Mouse (Mus musculus): ENCODE measurements around the gene Arvcf.

Arvcf gene

GRCm38 (mm10) chr16:18356961-18357360 lies 9.0 kb downstream of the Arvcf start:
- no peak for DNase-seq

GRCm38 (mm10) chr16:18357977-18358376 lies 10.0 kb downstream of the Arvcf start:
- DNase-seq, result no peak

GRCm38 (mm10) chr16:18360151-18360805 lies 12.3 kb downstream of the Arvcf start:
- no peak for DNase-seq

- no peak for DNase-seq
These were observed 15.0 kb downstream of the Arvcf start for GRCm38 (mm10) chr16:18362948-18363347.

DNA sequence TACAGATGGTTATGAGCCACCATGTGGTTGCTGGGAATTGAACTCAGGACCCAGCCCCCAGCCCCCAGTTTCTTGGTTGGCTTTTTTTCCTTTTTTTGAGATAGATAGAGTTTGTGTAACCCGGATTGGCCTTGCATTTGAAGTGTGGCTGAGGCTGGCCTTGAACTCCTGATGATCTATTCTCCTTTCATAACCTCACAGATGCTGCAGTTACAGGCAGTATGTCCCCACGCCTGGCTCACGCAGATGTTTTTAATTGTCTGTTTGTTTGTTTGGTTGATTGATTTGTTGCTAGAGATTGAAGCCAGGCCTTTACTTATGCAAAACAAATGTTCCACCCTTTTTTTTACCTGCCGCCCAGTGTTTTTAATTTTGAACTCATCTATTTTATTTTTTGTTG lies 18.9 kb downstream of the Arvcf start:
- DNase-seq, result no peak

GRCm38 (mm10) chr16:18370197-18370596 lies 22.2 kb downstream of the Arvcf start:
- DNase-seq, result no peak

GRCm38 (mm10) chr16:18373632-18374031 lies 25.6 kb downstream of the Arvcf start:
- no peak for DNase-seq

DNA sequence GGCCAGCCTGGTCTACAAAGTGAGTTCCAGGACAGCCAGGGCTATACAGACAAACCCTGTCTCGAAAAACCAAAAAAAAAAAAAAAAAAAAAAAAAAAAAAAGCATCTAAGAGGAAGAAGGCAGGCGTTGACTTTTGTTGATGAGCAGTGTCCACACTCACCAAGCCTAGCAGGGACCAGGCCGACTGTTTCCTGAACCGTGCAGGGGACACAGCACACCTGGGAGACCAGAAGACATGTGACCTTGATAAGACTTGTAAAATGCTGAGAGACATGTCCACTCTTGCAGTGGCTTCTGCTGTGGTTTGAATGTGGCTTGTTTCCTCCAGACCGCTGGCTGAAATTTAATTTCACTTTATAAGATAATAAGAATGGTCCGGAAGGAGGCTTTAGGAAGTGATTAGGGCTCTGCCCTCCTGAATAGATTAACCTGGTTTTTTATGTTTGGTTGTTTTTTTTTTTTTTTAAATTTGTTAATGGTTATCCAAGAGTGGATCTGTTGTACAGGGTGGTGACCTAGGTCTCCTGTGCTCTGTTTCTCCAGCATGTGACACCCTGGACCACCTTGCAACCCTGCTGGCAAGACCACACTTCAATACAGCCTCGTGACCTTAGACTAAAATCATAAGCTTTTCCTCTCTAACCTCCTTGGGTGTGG lies 28.4 kb downstream of the Arvcf start:
- DNase-seq, result no peak

DNA sequence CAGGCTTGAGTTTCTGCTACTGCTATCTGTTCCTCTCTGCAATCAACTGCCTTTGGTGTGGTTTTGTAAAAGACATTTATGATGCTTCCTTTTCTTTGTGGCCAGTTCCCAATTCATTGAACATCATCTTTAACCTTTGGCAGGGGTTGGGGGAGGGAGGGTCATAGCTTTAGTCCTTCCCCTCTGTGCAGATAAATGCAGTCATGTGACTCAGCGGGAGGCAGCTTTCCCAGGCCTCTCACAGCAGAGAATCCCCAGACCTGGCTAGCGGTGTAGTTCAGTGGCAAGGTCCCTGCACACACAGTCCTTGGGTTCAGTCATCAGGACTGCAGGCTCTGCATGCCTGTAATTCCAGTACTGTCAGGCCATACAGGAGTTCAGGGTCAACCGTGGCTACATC lies 29.2 kb downstream of the Arvcf start:
- no peak for DNase-seq

GRCm38 (mm10) chr16:18378489-18378888 lies 30.5 kb downstream of the Arvcf start:
- no peak for DNase-seq

- no peak for DNase-seq
These were observed 31.5 kb downstream of the Arvcf start for GRCm38 (mm10) chr16:18379338-18380001.

GRCm38 (mm10) chr16:18380495-18381063 lies 32.6 kb downstream of the Arvcf start:
- no peak for DNase-seq

- no peak for DNase-seq
These were observed 33.8 kb downstream of the Arvcf start for GRCm38 (mm10) chr16:18381621-18382258.

DNA sequence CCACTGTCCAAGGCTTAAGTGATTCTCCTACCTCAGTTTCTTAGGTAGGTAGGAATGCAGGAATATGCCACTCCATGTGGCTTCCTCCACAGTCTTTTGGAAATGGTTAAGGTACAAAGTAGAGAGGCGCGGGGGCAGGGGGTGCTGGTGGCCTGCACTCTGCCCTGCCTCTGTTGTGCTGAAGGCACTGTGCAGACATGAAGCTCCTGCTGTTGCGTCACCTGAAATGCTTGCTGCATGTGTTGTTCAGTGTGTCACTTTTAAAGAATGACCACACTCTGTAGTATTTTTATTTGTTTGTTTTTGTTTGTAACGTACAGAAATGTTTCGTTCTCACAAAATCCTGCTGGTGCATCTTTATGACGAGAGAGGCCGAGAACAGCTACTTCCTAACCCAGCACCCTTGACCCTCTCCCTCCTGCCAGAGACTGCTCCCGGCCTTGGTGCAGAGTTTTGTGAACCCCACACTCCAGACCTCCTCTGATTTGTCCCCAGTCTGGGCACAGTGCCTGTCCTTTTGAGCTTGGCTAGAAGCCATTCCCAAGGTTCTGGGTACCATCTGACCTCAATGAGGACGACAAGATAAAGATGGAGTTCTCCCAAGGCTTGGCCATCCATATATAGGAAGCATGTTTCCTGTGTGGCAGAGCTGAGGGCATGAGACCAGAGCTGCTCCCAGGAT lies 35.2 kb downstream of the Arvcf start:
- DNase-seq, result no peak

DNA sequence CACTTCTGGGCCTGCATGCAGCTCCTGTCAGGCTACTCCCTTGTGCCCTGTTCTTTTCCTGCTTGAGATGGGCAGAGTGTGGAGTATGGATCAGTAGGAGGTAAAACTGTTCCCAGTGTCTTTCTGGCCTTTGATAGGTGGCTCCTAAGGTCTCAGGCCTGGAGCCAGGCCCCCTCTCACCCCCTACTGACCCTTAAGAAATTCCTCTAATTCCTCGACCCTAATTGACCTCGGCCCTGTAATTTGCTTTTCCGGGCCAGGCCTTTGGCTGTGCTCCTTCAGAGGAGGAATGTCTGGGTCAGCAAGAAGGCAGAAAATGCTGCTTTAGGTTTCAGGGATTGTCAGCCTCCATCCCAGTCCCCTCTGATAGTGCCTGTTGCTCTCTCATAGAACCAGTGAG lies 35.8 kb downstream of the Arvcf start:
- DNase-seq, result no peak

GRCm38 (mm10) chr16:18384211-18384610 lies 36.2 kb downstream of the Arvcf start:
- DNase-seq, result no peak

- DNase-seq, result no peak
These were observed 36.7 kb downstream of the Arvcf start for GRCm38 (mm10) chr16:18384659-18385058.

DNA sequence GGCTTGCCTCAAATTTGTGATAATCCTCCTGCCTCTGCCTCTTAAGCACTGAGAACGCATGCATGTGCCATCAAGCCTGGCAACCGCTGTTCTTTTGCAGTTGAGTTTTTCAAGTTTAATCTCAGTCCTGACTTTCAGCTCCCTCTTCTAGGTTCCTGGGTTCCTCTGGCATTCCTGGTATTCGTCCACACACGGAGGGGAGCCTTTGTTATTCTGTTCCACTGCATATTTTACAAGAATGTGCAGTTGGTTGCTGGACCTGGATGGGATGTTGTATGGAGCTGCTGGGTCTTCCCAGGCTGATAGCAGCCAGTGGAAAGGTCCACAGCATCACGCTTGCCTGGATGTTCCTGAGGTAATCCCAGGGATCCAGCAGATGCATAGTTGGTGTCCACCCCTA lies 37.4 kb downstream of the Arvcf start:
- DNase-seq, result no peak

GRCm38 (mm10) chr16:18386451-18386850 lies 38.5 kb downstream of the Arvcf start:
- no peak for DNase-seq

GRCm38 (mm10) chr16:18386972-18387371 lies 39.0 kb downstream of the Arvcf start:
- no peak for DNase-seq

- no peak for DNase-seq
These were observed 40.0 kb downstream of the Arvcf start for GRCm38 (mm10) chr16:18387704-18388582.
